Mouse (Mus musculus): ENCODE measurements around the gene Praf2.

Praf2 gene

GRCm38 (mm10) chrX:7778450-7779244 lies 50.4 kb downstream of the Praf2 start:
- in situ Hi-C loops (cut with MboI, MseI): no loop called here

GRCm38 (mm10) chrX:7779294-7779693 lies 51.1 kb downstream of the Praf2 start:
- in situ Hi-C loops (cut with MboI, MseI): no loop called here

All from T-helper 1 cell (primary cell).